8 mouse cellular contexts compared by ENCODE assay signal in genomic region chr4:72197888-72198605, GRCm38 (mm10). TPM values are rescaled to one million over a fixed set of nuclear protein-coding genes. Genes with fewer than 3 reads are reported as not detected.
DNase-seq lines count a peak whose midpoint lies in the region; ATAC-seq lines count a peak whose summit lies in the region.

No protein-coding gene starts in this region.

- DNase-seq in embryo, embryonic 10 days (ENCODE audit: low spot score) = peak; percentile 17
- DNase-seq in embryo, embryonic 10.5 days (ENCODE audit: low spot score) = no peak
- DNase-seq in Muller cell, postnatal 12 days (ENCODE audit: inconsistent ontology term) = peak; percentile 66
- no peak for DNase-seq in thymus, postnatal 10 days (ENCODE audit: low spot score in 2 of 2)

- peak overlapping the region; percentile 76 for H3K4me2 ChIP-seq in embryonic facial prominence, embryonic 15.5 days (replicated peaks)
- peak overlapping the region; percentile 61 for H3K4me2 ChIP-seq in hindbrain, embryonic 12.5 days (replicated peaks)
- peak overlapping the region; percentile 67 for H3K4me2 ChIP-seq in limb, embryonic 13.5 days (replicated peaks)
- peak overlapping the region; percentile 69 for H3K4me2 ChIP-seq in midbrain, embryonic 16.5 days (ENCODE audit: low read length)

- H3K27ac ChIP-seq in embryonic facial prominence, embryonic 15.5 days (replicated peaks) = no peak overlapping the region
- no peak overlapping the region for H3K27ac ChIP-seq in hindbrain, embryonic 12.5 days
- peak overlapping the region; percentile 97; the same call in 1 of the 2 replicates for H3K27ac ChIP-seq in limb, embryonic 13.5 days
- H3K27ac ChIP-seq in midbrain, embryonic 16.5 days (ENCODE audit: low read length) = peak overlapping the region; percentile 96

- no peaks in the 10 kb centered on the region for H3K9me3 ChIP-seq in embryonic facial prominence, embryonic 15.5 days (replicated peaks)
- no peaks in the 10 kb centered on the region for H3K9me3 ChIP-seq in hindbrain, embryonic 12.5 days (replicated peaks)
- no peaks in the 10 kb centered on the region for H3K9me3 ChIP-seq in limb, embryonic 13.5 days
- H3K9me3 ChIP-seq in midbrain, embryonic 16.5 days (replicated peaks; ENCODE audit: control insufficient read depth, low read length, poor library complexity, severe bottlenecking) = no peaks in the 10 kb centered on the region

- no peaks in the 10 kb centered on the region for H3K36me3 ChIP-seq in embryonic facial prominence, embryonic 15.5 days
- no peaks in the 10 kb centered on the region for H3K36me3 ChIP-seq in hindbrain, embryonic 12.5 days
- H3K36me3 ChIP-seq in limb, embryonic 13.5 days = peaks cover 24% of the 10 kb centered on the region; the same call in 1 of the 2 replicates
- H3K36me3 ChIP-seq in midbrain, embryonic 16.5 days (ENCODE audit: control insufficient read depth, insufficient read depth, low read length) = no peaks in the 10 kb centered on the region

- no peaks in the 10 kb centered on the region for H3K27me3 ChIP-seq in embryonic facial prominence, embryonic 15.5 days
- no peaks in the 10 kb centered on the region for H3K27me3 ChIP-seq in hindbrain, embryonic 12.5 days
- H3K27me3 ChIP-seq in limb, embryonic 13.5 days = no peaks in the 10 kb centered on the region
- H3K27me3 ChIP-seq in midbrain, embryonic 16.5 days (ENCODE audit: control insufficient read depth, insufficient read depth, low read depth, low read length) = no peaks in the 10 kb centered on the region

- WGBS in embryonic facial prominence, embryonic 15.5 days = 14% methylated on average over 7 of the region's 7 CpGs
- 19% methylated on average over 7 of the region's 7 CpGs for WGBS in hindbrain, embryonic 12.5 days
- 20% methylated on average over 7 of the region's 7 CpGs for WGBS in limb, embryonic 13.5 days
- 10% methylated on average over 7 of the region's 7 CpGs for WGBS in midbrain, embryonic 16.5 days

- H3K9ac ChIP-seq in embryonic facial prominence, embryonic 15.5 days = 0 out of 2 replicates have a peak overlapping the region, but pooled peaks have one; percentile 4
- H3K9ac ChIP-seq in hindbrain, embryonic 12.5 days = peak overlapping the region; percentile 98
- peak overlapping the region; percentile 96 for H3K9ac ChIP-seq in limb, embryonic 13.5 days
- peak overlapping the region; percentile 89 for H3K9ac ChIP-seq in midbrain, embryonic 16.5 days (ENCODE audit: low read depth, low read length)

- H3K4me3 ChIP-seq in embryonic facial prominence, embryonic 15.5 days (replicated peaks) = peak overlapping the region; percentile 81
- H3K4me3 ChIP-seq in hindbrain, embryonic 12.5 days = peak overlapping the region; percentile 60
- H3K4me3 ChIP-seq in limb, embryonic 13.5 days = peak overlapping the region; percentile 89
- H3K4me3 ChIP-seq in midbrain, embryonic 16.5 days (ENCODE audit: low read depth, low read length) = peak overlapping the region; percentile 85

- peaks cover 28% of the 10 kb centered on the region for H3K4me1 ChIP-seq in embryonic facial prominence, embryonic 15.5 days
- H3K4me1 ChIP-seq in hindbrain, embryonic 12.5 days = peaks cover 34% of the 10 kb centered on the region
- H3K4me1 ChIP-seq in limb, embryonic 13.5 days = peaks cover 53% of the 10 kb centered on the region
- peaks cover 35% of the 10 kb centered on the region for H3K4me1 ChIP-seq in midbrain, embryonic 16.5 days (ENCODE audit: control insufficient read depth, insufficient read depth, low read length)

- no peak for ATAC-seq in embryonic facial prominence, embryonic 15.5 days (ENCODE audit: insufficient number of reproducible peaks, low FRiP score, low TSS enrichment, low read depth)
- ATAC-seq in hindbrain, embryonic 12.5 days (ENCODE audit: low FRiP score) = no peak
- no peak for ATAC-seq in limb, embryonic 13.5 days (ENCODE audit: low FRiP score, low read depth)
- no peak for ATAC-seq in midbrain, embryonic 16.5 days

RNA-seq across cellular contexts. Expression of gene Tle1, which starts 2.7 kb away (rescaled TPM):
- 25.8 and 28.9 TPM in 2 replicates for polyA plus RNA-seq in embryonic facial prominence, embryonic 15.5 days (2015; fragmentation: Nextera tagmentation; extraction: Ambion mirVana)
- polyA plus RNA-seq in hindbrain, embryonic 12.5 days (2016; fragmentation: Nextera tagmentation; extraction: Ambion mirVana) = 73.6 and 74.5 TPM in 2 replicates
- polyA plus RNA-seq in limb, embryonic 13.5 days (2015; fragmentation: Nextera tagmentation; extraction: Ambion mirVana) = 27.8 and 30.7 TPM in 2 replicates
- polyA plus RNA-seq in midbrain, embryonic 16.5 days (2015; fragmentation: Nextera tagmentation; extraction: Ambion mirVana) = 26.3 and 31.4 TPM in 2 replicates

Comparison
In these comparisons a context has a peak if more than half of its experiments do, and no peak if none do; other contexts are left out.
1. DNase-seq: peak in embryo, embryonic 10 days (single experiment) and Muller cell, postnatal 12 days (single experiment); none in embryo, embryonic 10.5 days (single experiment) and thymus, postnatal 10 days (0 of 2).
2. H3K27ac ChIP-seq: peak in limb, embryonic 13.5 days (single experiment) and midbrain, embryonic 16.5 days (single experiment); none in embryonic facial prominence, embryonic 15.5 days (single experiment) and hindbrain, embryonic 12.5 days (single experiment).
3. H3K9ac ChIP-seq: peak in every context shown above with its lines; median percentile 98 in hindbrain, embryonic 12.5 days; 96 in limb, embryonic 13.5 days; 89 in midbrain, embryonic 16.5 days; 4 in embryonic facial prominence, embryonic 15.5 days.
4. Peak in every context shown above with its lines, with median percentiles within 50 percentile points of each other: H3K4me2 ChIP-seq and H3K4me3 ChIP-seq.